Mouse (Mus musculus) spleen, adult 2 months (tissue): ENCODE measurements around the gene Spz1. TPM values are rescaled to one million over a fixed set of nuclear protein-coding genes. Genes with fewer than 3 reads are reported as not detected.

Source experiments
- DNase-seq, 2 experiments: peaks; one replicate each; pipeline versions ENCODE4 v3.0.0 to v3.0.0-alpha.2; 2012 to 2021; ENCODE audit warnings: low spot score in 2 of 2, low read depth in 1 of 2
- H3K27ac ChIP-seq: fragments of 200-500 bp; 2 replicates; pipeline ENCODE4 v1.5.1; 2012; ENCODE audit warnings: low read length, inconsistent platforms; ENCODE audit not compliant: insufficient read depth
- H3K27me3 ChIP-seq: fragments of 200-500 bp; 2 replicates; pipeline ENCODE4 v1.6.1; 2012; ENCODE audit warnings: mild to moderate bottlenecking, moderate library complexity, low read length, inconsistent platforms; ENCODE audit not compliant: control insufficient read depth, insufficient read depth
- H3K36me3 ChIP-seq: fragments of 200-500 bp; 2 replicates; pipeline ENCODE4 v1.6.1; 2012; ENCODE audit warnings: mild to moderate bottlenecking, low read length, inconsistent platforms; ENCODE audit not compliant: control insufficient read depth, insufficient read depth
- H3K4me1 ChIP-seq: fragments of 200-500 bp; 2 replicates; pipeline ENCODE4 v1.6.1; 2011; ENCODE audit warnings: inconsistent platforms; ENCODE audit not compliant: control insufficient read depth, insufficient read depth, insufficient read length
- H3K4me3 ChIP-seq: fragments of 200-500 bp; 2 replicates; pipeline ENCODE4 v1.5.1; 2011; ENCODE audit warnings: mild to moderate bottlenecking, inconsistent platforms; ENCODE audit not compliant: insufficient read depth, insufficient read length; ENCODE audit errors: extremely low read depth
- CTCF ChIP-seq: fragments of 200-500 bp; IDR thresholded peaks from 2 replicates; pipeline ENCODE4 v1.5.1; 2011; ENCODE audit warnings: mild to moderate bottlenecking, inconsistent platforms; ENCODE audit not compliant: insufficient read depth, insufficient read length, insufficient replicate concordance; ENCODE audit errors: extremely low read depth
- POLR2A ChIP-seq: fragments of 200-500 bp; IDR thresholded peaks from 2 replicates; pipeline ENCODE4 v1.6.1; 2011; ENCODE audit warnings: low read depth, low read length, inconsistent platforms
- WGBS: fragments of 180-500 bp; shearing (Covaris S2); methylation state at CpG from one replicate; pipeline ENCODE4 v1.1.7; 2018; 5-methylcytosine and 5-hydroxymethylcytosine counted together
- polyA plus RNA-seq: library from polyadenylated mRNA; depleted of rRNA; stranded (reverse); fragments of >200 nt; gene quantifications from 2 replicates; pipeline ENCODE4 v1.2.3, GENCODE M21; 2012; rRNA removed

Spz1 gene
- polyA plus RNA-seq, 1 experiment, result not detected

DNA sequence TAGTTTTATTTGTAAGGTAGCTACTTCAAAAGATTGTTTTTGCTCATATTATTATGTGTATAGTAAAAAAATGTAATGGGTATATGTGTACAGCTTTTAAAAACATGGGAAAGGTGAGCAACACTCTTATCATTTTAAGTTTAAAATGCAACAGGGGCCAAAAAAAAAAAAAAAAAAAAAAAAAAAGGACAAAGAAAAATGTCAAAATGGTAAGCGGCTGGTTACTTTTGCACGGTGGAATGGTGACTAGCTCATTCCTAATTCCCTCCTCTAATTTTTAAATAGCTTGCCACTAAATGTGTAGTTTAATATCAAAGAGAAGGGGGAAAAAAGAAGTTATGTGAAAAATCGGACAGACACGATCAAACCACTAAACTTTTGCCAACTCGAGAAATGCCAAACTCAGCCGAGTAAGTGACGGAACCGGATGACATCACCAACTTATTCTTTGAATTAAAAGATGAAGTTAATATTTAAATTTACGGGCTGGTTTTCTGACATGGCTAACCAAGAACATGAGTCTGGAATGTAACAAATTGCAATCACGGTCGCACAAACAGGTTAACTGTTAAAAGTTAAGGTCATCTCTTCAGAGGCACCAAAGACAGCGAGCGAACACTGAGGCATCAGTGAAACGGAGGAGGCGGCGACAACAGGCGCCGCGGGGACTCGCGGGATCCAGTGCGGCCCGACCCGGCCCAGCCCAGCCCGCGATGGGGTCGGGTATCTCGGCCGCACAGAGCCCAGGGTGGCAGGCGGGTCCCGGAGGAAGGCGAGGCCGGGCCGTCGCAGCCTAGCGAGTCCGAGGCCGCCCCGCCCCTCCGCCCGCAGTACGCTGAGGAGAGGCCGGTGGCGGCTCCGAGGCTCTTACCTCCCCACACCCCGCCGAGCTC is 45.9 kb downstream of the Spz1 start:
- TF ChIP-seq POLR2A (no peak), CTCF (no peak)
- Histone ChIP-seq H3K4me1 (no peaks in the 10 kb centered on the region; the same call in 1 of the 2 replicates), H3K27me3 (no peaks in the 10 kb centered on the region), H3K4me3 (peak overlapping the region; percentile 94), H3K27ac (peak overlapping the region; percentile 94), H3K36me3 (no peaks in the 10 kb centered on the region)
- DNase-seq, result no peak
- 3% methylated on average over 47 of the region's 47 CpGs for WGBS

Other genes with a start within 250 kb of the Spz1 start
- gene Dhfr, start 221.4 kb downstream of the Spz1 start, polyA plus RNA-seq, result 0.64 and 0.69 TPM in 2 replicates
- 2.9 and 4.1 TPM in 2 replicates for gene Msh3, start 221.2 kb downstream of the Spz1 start, polyA plus RNA-seq
- gene Ankrd34b, start 150.3 kb downstream of the Spz1 start, polyA plus RNA-seq, result not detected in 2 replicates
- 0.81 and 0.96 TPM in 2 replicates for gene Fam151b, start 92.2 kb downstream of the Spz1 start, polyA plus RNA-seq
- 1.4 and 1.8 TPM in 2 replicates for gene Zfyve16, start 45.3 kb downstream of the Spz1 start, polyA plus RNA-seq
- gene Serinc5, start 34.9 kb upstream of the Spz1 start, polyA plus RNA-seq, result 16.4 and 23.8 TPM in 2 replicates
- 3.3 and 3.4 TPM in 2 replicates for gene Thbs4, start 218.6 kb upstream of the Spz1 start, polyA plus RNA-seq